ENCODE assay signal across 25 mouse cellular contexts in the genomic region with DNA sequence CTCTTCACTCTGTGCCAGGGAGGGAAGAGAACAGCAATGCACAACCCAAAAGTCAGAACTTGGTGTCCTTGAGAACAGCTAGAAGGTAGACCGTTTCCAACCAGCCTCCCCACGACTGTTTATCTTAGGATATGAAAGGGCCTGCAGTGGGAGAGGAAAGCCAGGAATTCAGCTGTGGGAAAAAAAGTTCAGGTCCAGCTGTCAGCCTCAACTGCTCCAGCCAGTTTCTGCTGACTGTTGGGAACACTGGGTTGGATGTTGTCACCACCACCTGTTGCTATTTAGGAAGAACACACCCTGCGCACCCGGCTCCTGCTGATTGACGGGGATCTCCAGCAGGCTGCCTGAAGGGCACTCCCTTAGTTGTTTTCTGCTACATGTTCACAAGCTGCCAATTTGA. TPM values are rescaled to one million over a fixed set of nuclear protein-coding genes. Genes with fewer than 3 reads are reported as not detected.
DNase-seq lines count a peak whose midpoint lies in the region; ATAC-seq lines count a peak whose summit lies in the region.
"Had no signal": no experiment of that assay in that cellular context is flagged by ENCODE, and none has a peak within 500 bp of the region (broad histone marks: within the 10 kb centered on the region; RNA-seq: fewer than 3 reads in every experiment).

No protein-coding gene starts in this region.

- DNase-seq in heart, postnatal 10 days, result peak; percentile 8 to 11
- DNase-seq in heart, postnatal 36 days, result no peak
- DNase-seq in ES-CJ7 (ENCODE audit: low read depth, low spot score), result peak; percentile 28
- DNase-seq in lung, adult 18-20 months, result no peak
- DNase-seq: adrenal gland, adult 2 months; cerebellum, adult 8-10 months; gastrocnemius, postnatal 25 days; kidney, adult 11 months; kidney, postnatal 36 days; layer of hippocampus, postnatal 36 days; lung, postnatal 36 days; midbrain, embryonic 14.5 days; right cerebral cortex, postnatal 4 days; thymus, postnatal 36 days had no signal

- H3K36me3 ChIP-seq in embryonic facial prominence, embryonic 15.5 days, result no peaks in the 10 kb centered on the region
- H3K36me3 ChIP-seq in stomach, embryonic 16.5 days (ENCODE audit: control insufficient read depth, insufficient read depth, low read length), result no peaks in the 10 kb centered on the region
- H3K36me3 ChIP-seq in hindbrain, embryonic 12.5 days, result no peaks in the 10 kb centered on the region
- H3K36me3 ChIP-seq: heart, embryonic 15.5 days; kidney, embryonic 15.5 days; limb, embryonic 15.5 days; lung, embryonic 15.5 days; neural tube, embryonic 13.5 days had no signal

- intact Hi-C loops in heart, postnatal 10 days (cut with DNase I), result no loop called here
- intact Hi-C loops in heart, postnatal 36 days (cut with DNase I), result no loop called here

- H3K27ac ChIP-seq in embryonic facial prominence, embryonic 15.5 days (replicated peaks), result no peak overlapping the region
- H3K27ac ChIP-seq in stomach, embryonic 16.5 days (ENCODE audit: low read length), result no peak overlapping the region
- no peak overlapping the region for H3K27ac ChIP-seq in hindbrain, embryonic 12.5 days
- H3K27ac ChIP-seq: heart, embryonic 15.5 days; kidney, embryonic 15.5 days; limb, embryonic 15.5 days; liver, embryonic 14.5 days; lung, embryonic 15.5 days; neural tube, embryonic 13.5 days had no signal

- no peak overlapping the region for H3K9ac ChIP-seq in embryonic facial prominence, embryonic 15.5 days
- H3K9ac ChIP-seq in stomach, embryonic 16.5 days (ENCODE audit: low read length), result no peak overlapping the region
- H3K9ac ChIP-seq in hindbrain, embryonic 12.5 days, result no peak overlapping the region
- H3K9ac ChIP-seq: heart, embryonic 15.5 days; kidney, embryonic 15.5 days; limb, embryonic 15.5 days; liver, embryonic 14.5 days; lung, embryonic 15.5 days; neural tube, embryonic 13.5 days had no signal

- 48% methylated on average over 5 of the region's 5 CpGs for WGBS in embryonic facial prominence, embryonic 15.5 days
- 46% methylated on average over 5 of the region's 5 CpGs for WGBS in stomach, embryonic 16.5 days
- WGBS in hindbrain, embryonic 12.5 days, result 85% methylated on average over 5 of the region's 5 CpGs

- H3K27me3 ChIP-seq in embryonic facial prominence, embryonic 15.5 days, result no peaks in the 10 kb centered on the region
- H3K27me3 ChIP-seq in stomach, embryonic 16.5 days (ENCODE audit: control insufficient read depth, insufficient read depth, low read length), result no peaks in the 10 kb centered on the region
- H3K27me3 ChIP-seq in hindbrain, embryonic 12.5 days, result no peaks in the 10 kb centered on the region
- H3K27me3 ChIP-seq: heart, embryonic 15.5 days; kidney, embryonic 15.5 days; limb, embryonic 15.5 days; lung, embryonic 15.5 days; neural tube, embryonic 13.5 days had no signal

- H3K9me3 ChIP-seq in embryonic facial prominence, embryonic 15.5 days (replicated peaks), result no peaks in the 10 kb centered on the region
- H3K9me3 ChIP-seq in stomach, embryonic 16.5 days (replicated peaks; ENCODE audit: control insufficient read depth, low read length), result no peaks in the 10 kb centered on the region
- no peaks in the 10 kb centered on the region for H3K9me3 ChIP-seq in hindbrain, embryonic 12.5 days (replicated peaks)
- H3K9me3 ChIP-seq: heart, embryonic 15.5 days; kidney, embryonic 15.5 days; limb, embryonic 15.5 days; lung, embryonic 15.5 days; neural tube, embryonic 13.5 days had no signal

- no peaks in the 10 kb centered on the region for H3K4me1 ChIP-seq in embryonic facial prominence, embryonic 15.5 days
- peaks cover 5% of the 10 kb centered on the region; the same call in 1 of the 2 replicates for H3K4me1 ChIP-seq in stomach, embryonic 16.5 days (ENCODE audit: control insufficient read depth, insufficient read depth, low read length)
- no peaks in the 10 kb centered on the region for H3K4me1 ChIP-seq in hindbrain, embryonic 12.5 days
- H3K4me1 ChIP-seq: kidney, embryonic 15.5 days; limb, embryonic 15.5 days; lung, embryonic 15.5 days; megakaryocyte, embryonic 14.5 days; neural tube, embryonic 13.5 days had no signal

- H3K4me3 ChIP-seq in embryonic facial prominence, embryonic 15.5 days (replicated peaks), result no peak overlapping the region
- no peak overlapping the region for H3K4me3 ChIP-seq in stomach, embryonic 16.5 days (replicated peaks; ENCODE audit: low read length)
- H3K4me3 ChIP-seq in hindbrain, embryonic 12.5 days, result no peak overlapping the region
- H3K4me3 ChIP-seq: heart, embryonic 15.5 days; kidney, embryonic 15.5 days; limb, embryonic 15.5 days; lung, embryonic 15.5 days; megakaryocyte, embryonic 14.5 days; neural tube, embryonic 13.5 days had no signal

- no peak overlapping the region for H3K4me2 ChIP-seq in embryonic facial prominence, embryonic 15.5 days (replicated peaks)
- no peak overlapping the region for H3K4me2 ChIP-seq in stomach, embryonic 16.5 days (ENCODE audit: low read depth, low read length)
- no peak overlapping the region for H3K4me2 ChIP-seq in hindbrain, embryonic 12.5 days (replicated peaks)
- H3K4me2 ChIP-seq: heart, embryonic 15.5 days; kidney, embryonic 15.5 days; limb, embryonic 15.5 days; lung, embryonic 15.5 days; neural tube, embryonic 13.5 days had no signal

- peak; percentile 54; the same call in 1 of the 2 replicates for ATAC-seq in embryonic facial prominence, embryonic 15.5 days (ENCODE audit: insufficient number of reproducible peaks, low FRiP score, low TSS enrichment, low read depth)
- ATAC-seq in stomach, embryonic 16.5 days (ENCODE audit: insufficient read depth, low FRiP score), result peak; percentile 47; the same call in 1 of the 2 replicates
- no peak for ATAC-seq in hindbrain, embryonic 12.5 days (ENCODE audit: low FRiP score)
- ATAC-seq: hindbrain, embryonic 16.5 days had no signal

RNA-seq across cellular contexts. Expression of gene Tspan5, which starts 19.8 kb away (rescaled TPM):
- 10 to 100 TPM; 12.4 to 13.7 TPM for total RNA-seq in heart, postnatal 10 days (2021)
- total RNA-seq in heart, postnatal 36 days (2021), result 1 to 10 TPM; 7.3 to 8.6 TPM
- 42.7 and 43.2 TPM in 2 replicates for polyA plus RNA-seq in embryonic facial prominence, embryonic 15.5 days (2015; fragmentation: Nextera tagmentation; extraction: Ambion mirVana)
- polyA plus RNA-seq in stomach, embryonic 16.5 days (2015; fragmentation: Nextera tagmentation; extraction: Ambion mirVana), result 31.1 and 33.7 TPM in 2 replicates
- 74.6 and 77.8 TPM in 2 replicates for polyA plus RNA-seq in hindbrain, embryonic 12.5 days (2016; fragmentation: Nextera tagmentation; extraction: Ambion mirVana)

Comparison
In these comparisons a context has a peak if more than half of its experiments do, and no peak if none do; other contexts are left out.
1. DNase-seq: peak in heart, postnatal 10 days (2 of 2) and ES-CJ7 (single experiment); none in heart, postnatal 36 days (0 of 2) and lung, adult 18-20 months (0 of 2).